In the genomic region with DNA sequence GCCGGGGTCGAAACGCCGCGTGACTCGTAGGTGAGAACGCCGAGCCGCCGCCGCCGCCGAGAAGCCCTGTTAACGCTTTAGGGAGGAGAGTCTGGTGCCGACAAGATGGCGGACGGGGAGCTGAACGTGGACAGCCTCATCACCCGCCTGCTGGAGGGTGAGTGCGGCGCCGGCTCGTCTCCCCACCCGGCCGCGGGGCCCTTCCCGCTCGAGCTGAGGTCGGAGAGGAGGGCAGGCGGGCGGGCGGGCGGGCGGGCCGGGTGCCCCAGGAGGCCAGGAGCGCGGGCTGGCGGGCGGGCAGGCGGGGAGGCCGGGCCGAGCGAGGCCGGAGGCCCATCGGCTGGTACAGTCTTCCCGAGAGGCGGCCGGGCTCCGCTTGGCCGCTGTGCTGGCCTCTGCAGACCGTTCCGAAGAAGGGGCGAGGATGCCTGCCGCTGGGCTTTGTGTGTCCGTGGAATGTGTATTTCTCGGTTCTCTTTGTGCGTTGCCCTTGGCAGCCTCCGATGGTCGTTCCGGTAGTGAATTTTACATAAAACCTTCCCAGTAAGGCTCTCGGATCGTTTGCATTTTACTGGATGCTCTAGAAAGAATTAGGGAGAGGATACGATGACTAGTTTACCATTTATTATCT, we compare ENCODE assay signal across 8 mouse cellular contexts. TPM values are rescaled to one million over a fixed set of nuclear protein-coding genes. Genes with fewer than 3 reads are reported as not detected.
A peak's percentile ranks its signal among the peaks of the same experiment; 100 is the strongest.
DNase-seq lines count a peak whose midpoint lies in the region; ATAC-seq and TF ChIP-seq lines count a peak whose summit lies in the region.

No protein-coding gene starts in this region.

- no peaks in the 10 kb centered on the region for H3K36me3 ChIP-seq in lung, embryonic 16.5 days (ENCODE audit: control insufficient read depth, insufficient read depth, low read length)
- H3K36me3 ChIP-seq in hindbrain, embryonic 10.5 days, result no peaks in the 10 kb centered on the region; the same call in 1 of the 2 replicates
- H3K36me3 ChIP-seq in lung, postnatal 0 days (ENCODE audit: insufficient read depth, low read length), result no peaks in the 10 kb centered on the region
- H3K36me3 ChIP-seq in small intestine, adult 2 months (ENCODE audit: control insufficient read depth, insufficient read depth, low read length), result peaks cover 2% of the 10 kb centered on the region; the same call in 1 of the 2 replicates

- peaks cover 14% of the 10 kb centered on the region for H3K4me1 ChIP-seq in lung, embryonic 16.5 days (replicated peaks; ENCODE audit: control insufficient read depth, insufficient read depth, low read length)
- peaks cover 3% of the 10 kb centered on the region; the same call in 1 of the 2 replicates for H3K4me1 ChIP-seq in cortical plate, adult 2 months (ENCODE audit: control insufficient read depth, insufficient read depth, low read length)
- H3K4me1 ChIP-seq in hindbrain, embryonic 10.5 days (replicated peaks), result peaks cover 11% of the 10 kb centered on the region; the same call in 1 of the 2 replicates
- no peaks in the 10 kb centered on the region for H3K4me1 ChIP-seq in lung, postnatal 0 days (ENCODE audit: insufficient read depth, low read depth, low read length)
- peaks cover 8% of the 10 kb centered on the region; the same call in 1 of the 2 replicates for H3K4me1 ChIP-seq in small intestine, adult 2 months (ENCODE audit: control insufficient read depth, insufficient read depth, insufficient read length, low read length)

- peak; percentile 20 to 50 for DNase-seq in adrenal gland, postnatal 4 days (ENCODE audit: low spot score in 2 of 2)
- no peak for DNase-seq in adrenal gland, postnatal 36 days
- no peak for DNase-seq in lung, postnatal 10 days
- no peak for DNase-seq in hindbrain, embryonic 10.5 days (ENCODE audit: low spot score)
- no peak for DNase-seq in lung, postnatal 0 days (ENCODE audit: low spot score)

- H3K9me3 ChIP-seq in lung, embryonic 16.5 days (ENCODE audit: control insufficient read depth, low read length), result no peaks in the 10 kb centered on the region
- no peaks in the 10 kb centered on the region for H3K9me3 ChIP-seq in hindbrain, embryonic 10.5 days
- H3K9me3 ChIP-seq in lung, postnatal 0 days (ENCODE audit: low read length), result no peaks in the 10 kb centered on the region

- H3K27me3 ChIP-seq in lung, embryonic 16.5 days (ENCODE audit: control insufficient read depth, insufficient read depth, low read depth, low read length), result no peaks in the 10 kb centered on the region
- H3K27me3 ChIP-seq in hindbrain, embryonic 10.5 days (ENCODE audit: insufficient read depth, poor library complexity, severe bottlenecking), result no peaks in the 10 kb centered on the region
- H3K27me3 ChIP-seq in lung, postnatal 0 days (replicated peaks; ENCODE audit: insufficient read depth, low read length), result no peaks in the 10 kb centered on the region
- H3K27me3 ChIP-seq in small intestine, adult 2 months (ENCODE audit: control insufficient read depth, insufficient read depth, low read length), result no peaks in the 10 kb centered on the region

- TF ChIP-seq POLR2A in cortical plate, adult 2 months (IDR thresholded peaks at IDR 0.05; ENCODE audit: extremely low read depth, insufficient read depth, low read length), result no peak; the same call in 1 of the 2 replicates
- TF ChIP-seq POLR2A in small intestine, adult 2 months (IDR thresholded peaks at IDR 0.05; ENCODE audit: low read depth, low read length), result no peak

- peak overlapping the region; percentile 99 for H3K27ac ChIP-seq in lung, embryonic 16.5 days (ENCODE audit: low read length)
- peak overlapping the region; percentile 99 for H3K27ac ChIP-seq in cortical plate, adult 2 months (ENCODE audit: insufficient read depth, low read length)
- peak overlapping the region; percentile 100 for H3K27ac ChIP-seq in hindbrain, embryonic 10.5 days
- H3K27ac ChIP-seq in lung, postnatal 0 days (ENCODE audit: low read length), result peak overlapping the region; percentile 99
- H3K27ac ChIP-seq in small intestine, adult 2 months (ENCODE audit: insufficient read depth, low read depth, low read length), result peak overlapping the region; percentile 86

- peak; percentile 72 for ATAC-seq in lung, embryonic 16.5 days (ENCODE audit: low read depth)
- peak; percentile 72 for ATAC-seq in lung, postnatal 0 days

- no peak for TF ChIP-seq EP300 in lung, postnatal 0 days (IDR thresholded peaks at IDR 0.05)

- no peak for TF ChIP-seq CTCF in cortical plate, adult 2 months (IDR thresholded peaks at IDR 0.05; ENCODE audit: extremely low read depth, insufficient read depth, low read length)
- no peak; the same call in 1 of the 2 replicates for TF ChIP-seq CTCF in lung, postnatal 0 days (IDR thresholded peaks at IDR 0.05)
- no peak for TF ChIP-seq CTCF in small intestine, adult 2 months (IDR thresholded peaks at IDR 0.05; ENCODE audit: extremely low read depth, insufficient read length, insufficient replicate concordance, low read depth, low read length)

- 0% methylated on average over 37 of the region's 63 CpGs for WGBS in lung, embryonic 16.5 days
- WGBS in hindbrain, embryonic 10.5 days, result under 1% methylated on average over 63 of the region's 63 CpGs
- under 1% methylated on average over 39 of the region's 63 CpGs for WGBS in lung, postnatal 0 days
- WGBS in small intestine, adult 2 months, result under 1% methylated on average over 59 of the region's 63 CpGs

- H3K4me3 ChIP-seq in lung, embryonic 16.5 days (ENCODE audit: low read length), result peak overlapping the region; percentile 99
- H3K4me3 ChIP-seq in cortical plate, adult 2 months (ENCODE audit: insufficient read depth, low read length), result peak overlapping the region; percentile 100
- H3K4me3 ChIP-seq in hindbrain, embryonic 10.5 days, result peak overlapping the region; percentile 97
- peak overlapping the region; percentile 97 for H3K4me3 ChIP-seq in lung, postnatal 0 days (ENCODE audit: low read depth, low read length)
- H3K4me3 ChIP-seq in small intestine, adult 2 months (ENCODE audit: low read depth, low read length), result peak overlapping the region; percentile 100

- H3K4me2 ChIP-seq in lung, embryonic 16.5 days (ENCODE audit: low read depth, low read length), result peak overlapping the region; percentile 62
- peak overlapping the region; percentile 60 for H3K4me2 ChIP-seq in lung, postnatal 0 days (replicated peaks; ENCODE audit: low read depth, low read length)

- H3K9ac ChIP-seq in lung, embryonic 16.5 days (ENCODE audit: low read length), result peak overlapping the region; percentile 99
- H3K9ac ChIP-seq in lung, postnatal 0 days (replicated peaks; ENCODE audit: low read depth), result peak overlapping the region; percentile 97

RNA-seq across cellular contexts. Expression of gene Ppp1cb, which starts 0.7 kb away (rescaled TPM):
- total RNA-seq in adrenal gland, postnatal 4 days (2021), result 100 to 1,000 TPM; 309 to 334 TPM
- total RNA-seq in adrenal gland, postnatal 36 days (2021), result 100 to 1,000 TPM; 359 to 576 TPM
- 192 and 200 TPM in 2 replicates for polyA plus RNA-seq in lung, embryonic 16.5 days (2015; fragmentation: Nextera tagmentation; extraction: Ambion mirVana)
- polyA plus RNA-seq in cortical plate, adult 2 months (2012; rRNA removed), result 241 and 252 TPM in 2 replicates
- polyA plus RNA-seq in hindbrain, embryonic 10.5 days (2016; fragmentation: Nextera tagmentation; extraction: Ambion mirVana), result 148 and 198 TPM in 2 replicates
- 159 and 165 TPM in 2 replicates for polyA plus RNA-seq in lung, postnatal 0 days (2015; fragmentation: Nextera tagmentation; extraction: Ambion mirVana)
- polyA plus RNA-seq in small intestine, adult 2 months (2012; rRNA removed), result 2.2 and 4.5 TPM in 2 replicates

Comparison
In these comparisons a context has a peak if more than half of its experiments do, and no peak if none do; other contexts are left out.
1. DNase-seq: peak in adrenal gland, postnatal 4 days (2 of 2); none in adrenal gland, postnatal 36 days (0 of 2), lung, postnatal 10 days (single experiment), hindbrain, embryonic 10.5 days (single experiment) and lung, postnatal 0 days (single experiment).
2. RNA of gene Ppp1cb, which starts 0.7 kb away (polyA plus RNA-seq): 241 to 252 TPM in cortical plate, adult 2 months, 192 to 200 TPM in lung, embryonic 16.5 days, 159 to 165 TPM in lung, postnatal 0 days and 148 to 198 TPM in hindbrain, embryonic 10.5 days; 2.2 to 4.5 TPM in small intestine, adult 2 months; every median in the first group is over 10 times any median in the second.
3. Peak in every context shown above with its lines, with median percentiles within 50 percentile points of each other: H3K27ac ChIP-seq and H3K4me3 ChIP-seq.